Mouse (Mus musculus) spleen, adult 2 months (tissue): ENCODE results near the gene Naif1.

Experiments used
- CTCF ChIP-seq: fragments of 200-500 bp; IDR thresholded peaks from 2 replicates; pipeline ENCODE4 v1.5.1; 2011; ENCODE audit warnings: mild to moderate bottlenecking, inconsistent platforms; ENCODE audit not compliant: insufficient read depth, insufficient read length, insufficient replicate concordance; ENCODE audit errors: extremely low read depth
- POLR2A ChIP-seq: fragments of 200-500 bp; IDR thresholded peaks from 2 replicates; pipeline ENCODE4 v1.6.1; 2011; ENCODE audit warnings: low read depth, low read length, inconsistent platforms

GRCm38 (mm10) chr2:32449761-32450754, at the start of gene Naif1:
- TF ChIP-seq CTCF (no peak), POLR2A (no peak)
